Mouse (Mus musculus): ENCODE measurements around the gene Gphn. TPM values are rescaled to one million over a fixed set of nuclear protein-coding genes. Genes with fewer than 3 reads are reported as not detected.

Gene Gphn
- polyA plus RNA-seq, 1 experiment = 10.3 TPM

GRCm38 (mm10) chr12:78226519-78226875 is 318 bp downstream of the Gphn start:
- no peaks in the 10 kb centered on the region for H3K36me3 ChIP-seq (ENCODE audit: control insufficient read depth, insufficient read depth)
- TF ChIP-seq CEBPB (IDR thresholded peaks at IDR 0.05; ENCODE audit: insufficient read depth, poor library complexity, severe bottlenecking) = no peak
- TF ChIP-seq POLR2A (IDR thresholded peaks at IDR 0.05; ENCODE audit: insufficient read length, low read depth) = no peak
- TF ChIP-seq SRF (IDR thresholded peaks at IDR 0.05; ENCODE audit: control insufficient read depth, insufficient read length, low read depth) = no peak
- TF ChIP-seq REST (IDR thresholded peaks at IDR 0.05; ENCODE audit: insufficient read depth, insufficient read length) = no peak
- TF ChIP-seq MYOG (IDR thresholded peaks at IDR 0.05; ENCODE audit: control insufficient read depth in 1 of 3, insufficient read depth in 1 of 3, insufficient read length in 2 of 3, low read depth in 2 of 3) = no peak
- no peak for TF ChIP-seq MYOD1 (IDR thresholded peaks at IDR 0.05; ENCODE audit: control insufficient read depth in 1 of 3, insufficient read length in 2 of 3, low read depth in 2 of 3)
- no peak for TF ChIP-seq TCF12 (IDR thresholded peaks at IDR 0.05; ENCODE audit: insufficient read depth, poor library complexity, severe bottlenecking)
- no peak for TF ChIP-seq E2F4 (IDR thresholded peaks at IDR 0.05; ENCODE audit: insufficient read depth)
- no peak for TF ChIP-seq MAX (IDR thresholded peaks at IDR 0.05; ENCODE audit: low read depth)
- no peak for TF ChIP-seq TCF3 (IDR thresholded peaks at IDR 0.05; ENCODE audit: insufficient read length, low read depth)
- no peak for TF ChIP-seq USF1 (IDR thresholded peaks at IDR 0.05; ENCODE audit: low read depth)
- TF ChIP-seq POLR2AphosphoS2 (IDR thresholded peaks at IDR 0.05; ENCODE audit: insufficient read length, low read depth) = no peak
- no peaks in the 10 kb centered on the region for H3K27me3 ChIP-seq (ENCODE audit: control insufficient read depth, insufficient read depth, insufficient read length)
- peaks cover 5% of the 10 kb centered on the region for H3K79me2 ChIP-seq (ENCODE audit: control insufficient read depth, insufficient read depth)
- H3K4me2 ChIP-seq (ENCODE audit: low read depth) = peak overlapping the region; percentile 95
- H3K4me3 ChIP-seq = peak overlapping the region; percentile 75
- peak overlapping the region; percentile 90 for H3ac ChIP-seq (ENCODE audit: control insufficient read depth, insufficient read length)

GRCm38 (mm10) chr12:78227021-78227932 is 1.1 kb downstream of the Gphn start:
- Histone ChIP-seq H3ac (ENCODE audit: control insufficient read depth, insufficient read length) (peak overlapping the region; percentile 90), H3K36me3 (ENCODE audit: control insufficient read depth, insufficient read depth) (no peaks in the 10 kb centered on the region), H3K4me2 (ENCODE audit: low read depth) (peak overlapping the region; percentile 95), H3K79me2 (ENCODE audit: control insufficient read depth, insufficient read depth) (peaks cover 9% of the 10 kb centered on the region), H3K27me3 (ENCODE audit: control insufficient read depth, insufficient read depth, insufficient read length) (no peaks in the 10 kb centered on the region), H3K4me3 (peak overlapping the region; percentile 75)
- TF ChIP-seq CEBPB (IDR thresholded peaks at IDR 0.05; ENCODE audit: insufficient read depth, poor library complexity, severe bottlenecking) (no peak), POLR2A (IDR thresholded peaks at IDR 0.05; ENCODE audit: insufficient read length, low read depth) (no peak), SRF (IDR thresholded peaks at IDR 0.05; ENCODE audit: control insufficient read depth, insufficient read length, low read depth) (no peak), TCF3 (IDR thresholded peaks at IDR 0.05; ENCODE audit: insufficient read length, low read depth) (no peak)

GRCm38 (mm10) chr12:78228139-78228538 is 2.0 kb downstream of the Gphn start:
- TF ChIP-seq POLR2AphosphoS2 (IDR thresholded peaks at IDR 0.05; ENCODE audit: insufficient read length, low read depth) = no peak
- TF ChIP-seq MAX (IDR thresholded peaks at IDR 0.05; ENCODE audit: low read depth) = no peak
- no peak for TF ChIP-seq TCF12 (IDR thresholded peaks at IDR 0.05; ENCODE audit: insufficient read depth, poor library complexity, severe bottlenecking)
- no peak for TF ChIP-seq MYOD1 (IDR thresholded peaks at IDR 0.05; ENCODE audit: control insufficient read depth in 1 of 3, insufficient read length in 2 of 3, low read depth in 2 of 3)
- TF ChIP-seq E2F4 (IDR thresholded peaks at IDR 0.05; ENCODE audit: insufficient read depth) = no peak
- no peak for TF ChIP-seq REST (IDR thresholded peaks at IDR 0.05; ENCODE audit: insufficient read depth, insufficient read length)
- TF ChIP-seq POLR2A (IDR thresholded peaks at IDR 0.05; ENCODE audit: insufficient read length, low read depth) = no peak
- TF ChIP-seq USF1 (IDR thresholded peaks at IDR 0.05; ENCODE audit: low read depth) = no peak
- TF ChIP-seq TCF3 (IDR thresholded peaks at IDR 0.05; ENCODE audit: insufficient read length, low read depth) = no peak
- TF ChIP-seq CEBPB (IDR thresholded peaks at IDR 0.05; ENCODE audit: insufficient read depth, poor library complexity, severe bottlenecking) = no peak
- TF ChIP-seq MYOG (IDR thresholded peaks at IDR 0.05; ENCODE audit: control insufficient read depth in 1 of 3, insufficient read depth in 1 of 3, insufficient read length in 2 of 3, low read depth in 2 of 3) = no peak
- no peak for TF ChIP-seq SRF (IDR thresholded peaks at IDR 0.05; ENCODE audit: control insufficient read depth, insufficient read length, low read depth)
- H3K27me3 ChIP-seq (ENCODE audit: control insufficient read depth, insufficient read depth, insufficient read length) = no peaks in the 10 kb centered on the region
- no peak overlapping the region for H3ac ChIP-seq (ENCODE audit: control insufficient read depth, insufficient read length)
- H3K79me2 ChIP-seq (ENCODE audit: control insufficient read depth, insufficient read depth) = peaks cover 9% of the 10 kb centered on the region
- peak overlapping the region; percentile 75 for H3K4me3 ChIP-seq
- H3K4me2 ChIP-seq (ENCODE audit: low read depth) = peak overlapping the region; percentile 95
- H3K36me3 ChIP-seq (ENCODE audit: control insufficient read depth, insufficient read depth) = no peaks in the 10 kb centered on the region

GRCm38 (mm10) chr12:78232560-78232959 is 6.4 kb downstream of the Gphn start:
- no peak overlapping the region for H3K4me2 ChIP-seq (ENCODE audit: low read depth)
- peaks cover 12% of the 10 kb centered on the region for H3K79me2 ChIP-seq (ENCODE audit: control insufficient read depth, insufficient read depth)
- no peak overlapping the region for H3K4me3 ChIP-seq
- no peaks in the 10 kb centered on the region for H3K27me3 ChIP-seq (ENCODE audit: control insufficient read depth, insufficient read depth, insufficient read length)
- TF ChIP-seq SRF (IDR thresholded peaks at IDR 0.05; ENCODE audit: control insufficient read depth, insufficient read length, low read depth) = no peak
- no peak for TF ChIP-seq MAX (IDR thresholded peaks at IDR 0.05; ENCODE audit: low read depth)
- TF ChIP-seq POLR2A (IDR thresholded peaks at IDR 0.05; ENCODE audit: insufficient read length, low read depth) = no peak
- no peak for TF ChIP-seq USF1 (IDR thresholded peaks at IDR 0.05; ENCODE audit: low read depth)
- no peak for TF ChIP-seq E2F4 (IDR thresholded peaks at IDR 0.05; ENCODE audit: insufficient read depth)
- TF ChIP-seq MYOG (IDR thresholded peaks at IDR 0.05; ENCODE audit: control insufficient read depth in 1 of 3, insufficient read depth in 1 of 3, insufficient read length in 2 of 3, low read depth in 2 of 3) = no peak
- no peak for TF ChIP-seq TCF3 (IDR thresholded peaks at IDR 0.05; ENCODE audit: insufficient read length, low read depth)
- no peak for TF ChIP-seq CEBPB (IDR thresholded peaks at IDR 0.05; ENCODE audit: insufficient read depth, poor library complexity, severe bottlenecking)
- no peak for TF ChIP-seq MYOD1 (IDR thresholded peaks at IDR 0.05; ENCODE audit: control insufficient read depth in 1 of 3, insufficient read length in 2 of 3, low read depth in 2 of 3)
- TF ChIP-seq TCF12 (IDR thresholded peaks at IDR 0.05; ENCODE audit: insufficient read depth, poor library complexity, severe bottlenecking) = no peak
- TF ChIP-seq REST (IDR thresholded peaks at IDR 0.05; ENCODE audit: insufficient read depth, insufficient read length) = no peak
- no peak for TF ChIP-seq POLR2AphosphoS2 (IDR thresholded peaks at IDR 0.05; ENCODE audit: insufficient read length, low read depth)
- no peaks in the 10 kb centered on the region for H3K36me3 ChIP-seq (ENCODE audit: control insufficient read depth, insufficient read depth)
- H3ac ChIP-seq (ENCODE audit: control insufficient read depth, insufficient read length) = no peak overlapping the region
